Mouse (Mus musculus): ENCODE results near the gene Rabggtb. TPM values are rescaled to one million over a fixed set of nuclear protein-coding genes. Genes with fewer than 3 reads are reported as not detected.

Gene Rabggtb
- polyA plus RNA-seq (2015; fragmentation: Nextera tagmentation; extraction: Ambion mirVana) = 48.6 and 49.6 TPM in 2 replicates

GRCm38 (mm10) chr3:153912546-153913509, at the start of gene Rabggtb:
Rabggtb (minus strand) TSS chr3:153913009.
- peak within 1 kb of the TSS; percentile 74 for H3K4me2 ChIP-seq
- peaks cover 41% of the 10 kb centered on the region for H3K4me1 ChIP-seq
- peak within 1 kb of the TSS; percentile 78 for H3K4me3 ChIP-seq
- peak within 1 kb of the TSS; percentile 83 for H3K27ac ChIP-seq
- no peaks in the 10 kb centered on the region for H3K27me3 ChIP-seq
- peaks cover 33% of the 10 kb centered on the region for H3K36me3 ChIP-seq
- peak within 1 kb of the TSS; percentile 89 for H3K9ac ChIP-seq
- ATAC-seq (ENCODE audit: borderline replicate concordance, extremely low read depth, low FRiP score, low TSS enrichment) = peak; percentile 97
- 1% methylated on average over 65 of the region's 65 CpGs for WGBS
- H3K9me3 ChIP-seq = no peaks in the 10 kb centered on the region

GRCm38 (mm10) chr3:153961632-153962389, 49.0 kb upstream of the Rabggtb start:
- no peak for ATAC-seq (ENCODE audit: borderline replicate concordance, extremely low read depth, low FRiP score, low TSS enrichment)

GRCm38 (mm10) chr3:153960884-153961283, 48.1 kb upstream of the Rabggtb start:
- Histone ChIP-seq H3K27ac (no peak overlapping the region), H3K27me3 (no peaks in the 10 kb centered on the region), H3K9ac (no peak overlapping the region), H3K36me3 (no peaks in the 10 kb centered on the region), H3K9me3 (no peaks in the 10 kb centered on the region), H3K4me2 (no peak overlapping the region), H3K4me1 (no peaks in the 10 kb centered on the region), H3K4me3 (no peak overlapping the region)
- ATAC-seq (ENCODE audit: borderline replicate concordance, extremely low read depth, low FRiP score, low TSS enrichment) = no peak
- WGBS = 53% methylated on average over 2 of the region's 2 CpGs

More at GRCm38 (mm10) chr3:153961632-153962389, 49.0 kb upstream of the Rabggtb start:
- Histone ChIP-seq H3K9me3 (no peaks in the 10 kb centered on the region), H3K4me2 (no peak overlapping the region), H3K4me1 (no peaks in the 10 kb centered on the region), H3K9ac (no peak overlapping the region), H3K27ac (no peak overlapping the region), H3K27me3 (no peaks in the 10 kb centered on the region), H3K4me3 (no peak overlapping the region), H3K36me3 (no peaks in the 10 kb centered on the region)
- 73% methylated on average over 6 of the region's 6 CpGs for WGBS

GRCm38 (mm10) chr3:153959731-153960207, 47.0 kb upstream of the Rabggtb start:
- no peaks in the 10 kb centered on the region for H3K36me3 ChIP-seq
- WGBS = 82% methylated on average over 9 of the region's 9 CpGs
- H3K4me3 ChIP-seq = no peak overlapping the region
- no peaks in the 10 kb centered on the region for H3K4me1 ChIP-seq
- no peak overlapping the region for H3K27ac ChIP-seq
- H3K9ac ChIP-seq = no peak overlapping the region
- no peak for ATAC-seq (ENCODE audit: borderline replicate concordance, extremely low read depth, low FRiP score, low TSS enrichment)
- H3K27me3 ChIP-seq = no peaks in the 10 kb centered on the region
- no peaks in the 10 kb centered on the region for H3K9me3 ChIP-seq
- no peak overlapping the region for H3K4me2 ChIP-seq

- ATAC-seq (ENCODE audit: borderline replicate concordance, extremely low read depth, low FRiP score, low TSS enrichment) = no peak
- H3K9me3 ChIP-seq = no peaks in the 10 kb centered on the region
- H3K36me3 ChIP-seq = no peaks in the 10 kb centered on the region
- H3K4me3 ChIP-seq = no peak overlapping the region
- H3K4me1 ChIP-seq = no peaks in the 10 kb centered on the region
- H3K4me2 ChIP-seq = no peak overlapping the region
- H3K9ac ChIP-seq = no peak overlapping the region
- WGBS = 85% methylated on average over 1 of the region's 1 CpGs
- H3K27ac ChIP-seq = no peak overlapping the region
- no peaks in the 10 kb centered on the region for H3K27me3 ChIP-seq
Measured at GRCm38 (mm10) chr3:153959035-153959730, 46.4 kb upstream of the Rabggtb start.

GRCm38 (mm10) chr3:153957916-153958315, 45.1 kb upstream of the Rabggtb start:
- Histone ChIP-seq H3K27me3 (no peaks in the 10 kb centered on the region), H3K9me3 (no peaks in the 10 kb centered on the region), H3K27ac (no peak overlapping the region), H3K36me3 (no peaks in the 10 kb centered on the region), H3K4me2 (no peak overlapping the region), H3K4me3 (no peak overlapping the region), H3K4me1 (no peaks in the 10 kb centered on the region), H3K9ac (no peak overlapping the region)
- no peak for ATAC-seq (ENCODE audit: borderline replicate concordance, extremely low read depth, low FRiP score, low TSS enrichment)
- WGBS = 82% methylated on average over 5 of the region's 5 CpGs

- Histone ChIP-seq H3K4me1 (0 out of 2 replicates have a peak, but pooled peaks cover 1% of the 10 kb centered on the region), H3K27me3 (no peaks in the 10 kb centered on the region), H3K27ac (no peak overlapping the region), H3K4me2 (no peak overlapping the region), H3K36me3 (no peaks in the 10 kb centered on the region), H3K9ac (no peak overlapping the region), H3K9me3 (no peaks in the 10 kb centered on the region), H3K4me3 (no peak overlapping the region)
- 38% methylated on average over 2 of the region's 2 CpGs for WGBS
- ATAC-seq (ENCODE audit: borderline replicate concordance, extremely low read depth, low FRiP score, low TSS enrichment) = no peak
Measured at GRCm38 (mm10) chr3:153948176-153948575, 35.4 kb upstream of the Rabggtb start.

- Histone ChIP-seq H3K27me3 (no peaks in the 10 kb centered on the region), H3K9me3 (no peaks in the 10 kb centered on the region), H3K9ac (no peak overlapping the region), H3K4me2 (no peak overlapping the region), H3K4me1 (peaks cover 10% of the 10 kb centered on the region; the same call in 1 of the 2 replicates), H3K4me3 (no peak overlapping the region), H3K27ac (no peak overlapping the region), H3K36me3 (no peaks in the 10 kb centered on the region)
- WGBS = 63% methylated on average over 4 of the region's 4 CpGs
- no peak for ATAC-seq (ENCODE audit: borderline replicate concordance, extremely low read depth, low FRiP score, low TSS enrichment)
Measured at GRCm38 (mm10) chr3:153947271-153947670, 34.5 kb upstream of the Rabggtb start.

- peaks cover 10% of the 10 kb centered on the region; the same call in 1 of the 2 replicates for H3K4me1 ChIP-seq
- H3K27me3 ChIP-seq = no peaks in the 10 kb centered on the region
- H3K4me2 ChIP-seq = peak within 1 kb of the TSS; percentile 81
- WGBS = under 1% methylated on average over 40 of the region's 41 CpGs
- H3K27ac ChIP-seq = peak within 1 kb of the TSS; percentile 88
- H3K4me3 ChIP-seq = peak within 1 kb of the TSS; percentile 87
- H3K9me3 ChIP-seq = no peaks in the 10 kb centered on the region
- peak; percentile 98 for ATAC-seq (ENCODE audit: borderline replicate concordance, extremely low read depth, low FRiP score, low TSS enrichment)
- H3K9ac ChIP-seq = peak within 1 kb of the TSS; percentile 87
- no peaks in the 10 kb centered on the region for H3K36me3 ChIP-seq
Measured at GRCm38 (mm10) chr3:153944335-153944990, 31.7 kb upstream of the Rabggtb start, which contains the start of gene Acadm. Acadm (minus strand) TSS chr3:153944632.

GRCm38 (mm10) chr3:153943901-153944334, 31.1 kb upstream of the Rabggtb start:
- Histone ChIP-seq H3K36me3 (no peaks in the 10 kb centered on the region), H3K9ac (peak overlapping the region; percentile 87), H3K4me2 (peak overlapping the region; percentile 81), H3K9me3 (no peaks in the 10 kb centered on the region), H3K27ac (peak overlapping the region; percentile 88), H3K4me3 (peak overlapping the region; percentile 87), H3K4me1 (peaks cover 10% of the 10 kb centered on the region; the same call in 1 of the 2 replicates), H3K27me3 (no peaks in the 10 kb centered on the region)
- peak; percentile 43 for ATAC-seq (ENCODE audit: borderline replicate concordance, extremely low read depth, low FRiP score, low TSS enrichment)
- 0% methylated on average over 19 of the region's 19 CpGs for WGBS

Measured in lung, embryonic 15.5 days (tissue).